Mouse (Mus musculus): ENCODE measurements around the gene Golph3.
"Not testable (repeated sequence)": the region's sequence is repeated elsewhere in the genome, so short reads cannot be mapped to it uniquely, and the experiment has no call there.

Golph3 gene

DNA sequence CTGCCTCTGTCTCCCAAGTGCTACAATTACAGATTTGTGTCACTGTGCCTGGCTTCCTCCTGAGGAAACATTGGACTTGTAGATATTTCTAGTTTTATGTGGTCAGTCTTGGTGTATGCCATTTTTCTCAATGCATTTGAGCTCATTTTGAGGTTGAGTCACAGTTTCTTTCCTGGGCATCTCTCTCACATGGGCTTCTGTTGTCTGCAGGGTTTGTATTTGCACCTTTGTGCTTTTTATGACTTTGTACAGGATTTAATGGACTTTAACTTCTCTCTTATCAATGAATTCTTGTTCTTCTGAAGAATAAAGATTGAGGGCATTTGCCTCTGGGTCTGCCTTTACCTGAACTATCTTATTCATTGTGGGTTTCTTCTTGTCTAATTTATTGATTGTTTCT lies 36.2 kb downstream of the Golph3 start:
- DNase-seq (ENCODE audit: low spot score), result no peak

DNA sequence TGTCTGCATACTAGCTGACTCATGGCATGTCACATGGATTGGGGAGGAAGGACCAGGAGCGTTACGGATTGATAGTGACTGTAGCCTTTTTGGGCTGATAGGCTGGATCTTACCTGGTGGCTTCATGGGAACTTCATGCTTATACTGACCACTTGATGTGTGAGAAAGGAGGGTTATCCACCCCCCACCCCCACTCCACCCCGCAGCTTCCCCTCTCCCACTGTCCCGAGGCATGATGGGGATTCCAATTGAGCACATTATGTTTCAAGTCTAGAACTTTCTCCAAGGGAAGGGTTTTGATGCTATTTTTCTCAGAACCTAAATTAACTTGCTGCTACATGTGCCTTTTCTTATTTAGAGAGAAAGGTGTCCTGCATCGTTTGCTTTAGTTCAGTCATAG lies 37.1 kb downstream of the Golph3 start:
- DNase-seq (ENCODE audit: low spot score), result no peak

DNA sequence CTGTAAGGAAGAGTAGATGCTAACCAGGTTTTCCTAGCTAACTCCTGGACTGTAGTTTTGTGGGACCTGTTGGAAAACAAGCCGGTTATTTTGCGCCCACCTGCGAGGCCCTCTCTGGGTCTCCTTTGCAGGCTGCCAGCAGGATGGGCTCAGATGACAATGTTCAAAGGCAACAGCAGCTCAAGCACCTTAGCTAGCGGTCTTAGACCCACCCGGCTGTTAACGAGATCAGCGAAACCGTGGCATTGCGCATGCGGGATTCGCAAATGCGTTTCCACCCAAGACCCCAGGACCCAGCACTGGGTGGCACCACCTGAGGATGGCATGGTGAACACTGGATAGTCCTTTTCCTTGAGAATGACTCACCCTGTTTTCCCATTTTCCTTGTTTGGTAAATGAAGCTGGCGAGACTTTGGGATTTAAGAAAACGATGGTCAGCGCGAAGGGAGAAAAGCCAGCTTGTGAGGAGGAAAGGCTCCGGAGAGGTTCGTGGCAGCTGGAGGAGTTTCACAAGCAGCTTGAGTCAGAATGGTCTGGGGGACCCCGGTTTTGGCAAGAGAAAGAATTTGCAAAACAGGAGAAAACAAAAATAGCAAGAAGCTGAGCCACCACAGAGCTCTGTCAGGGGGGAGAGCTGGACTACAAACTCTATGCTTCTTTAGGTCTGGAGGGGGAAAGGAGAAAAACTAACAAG lies 39.4 kb downstream of the Golph3 start:
- DNase-seq (ENCODE audit: low spot score), result no peak

DNA sequence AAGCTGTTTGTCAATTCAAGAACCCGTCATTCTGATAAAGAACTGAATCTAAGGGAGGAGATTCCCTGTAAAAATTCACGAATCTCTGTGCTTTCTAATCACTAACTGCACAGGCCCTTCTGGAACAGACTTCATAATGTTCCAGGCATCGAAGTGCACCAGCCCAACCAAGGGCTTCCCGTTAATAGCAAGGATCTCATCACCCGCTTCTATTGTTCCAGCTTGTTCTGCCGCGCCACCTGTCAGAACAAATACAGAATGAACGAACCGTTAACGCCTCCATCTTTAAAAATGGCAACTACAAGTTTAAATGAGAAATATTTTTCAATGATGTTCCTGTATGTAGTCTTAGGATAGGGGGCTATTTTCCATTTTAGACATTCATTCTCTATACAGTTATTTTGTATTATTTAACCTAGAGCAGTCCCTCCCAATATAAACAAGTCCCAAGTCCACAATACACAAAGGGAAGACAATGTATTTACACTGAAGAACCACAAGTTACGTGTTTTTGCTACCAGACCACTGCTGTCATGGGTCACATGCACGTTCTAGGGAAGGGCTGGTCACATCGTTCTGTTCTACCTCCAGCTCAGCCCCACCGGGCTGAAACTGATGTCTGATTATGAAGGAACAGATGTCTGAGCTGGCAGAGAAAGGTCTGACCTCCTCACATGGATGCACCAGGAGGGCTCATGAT lies 40.9 kb downstream of the Golph3 start:
- no peak for DNase-seq (ENCODE audit: low spot score)

DNA sequence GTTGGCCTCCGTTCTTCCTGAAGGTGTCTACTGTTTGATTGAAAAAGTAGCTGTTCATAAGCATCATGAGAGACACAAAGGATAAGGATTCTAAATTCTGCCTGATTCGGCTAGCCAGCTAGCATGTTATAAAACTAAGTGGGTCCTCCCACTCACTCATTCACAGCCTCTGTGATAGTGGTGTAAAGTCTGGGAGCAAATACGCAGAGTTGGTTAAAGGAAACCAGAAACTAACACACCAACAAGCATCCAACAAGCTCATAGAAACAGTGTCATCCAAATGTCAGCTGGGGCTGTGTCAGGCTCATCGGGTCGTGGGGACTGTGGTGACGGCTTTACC lies 41.4 kb downstream of the Golph3 start:
- DNase-seq (ENCODE audit: low spot score), result no peak

DNA sequence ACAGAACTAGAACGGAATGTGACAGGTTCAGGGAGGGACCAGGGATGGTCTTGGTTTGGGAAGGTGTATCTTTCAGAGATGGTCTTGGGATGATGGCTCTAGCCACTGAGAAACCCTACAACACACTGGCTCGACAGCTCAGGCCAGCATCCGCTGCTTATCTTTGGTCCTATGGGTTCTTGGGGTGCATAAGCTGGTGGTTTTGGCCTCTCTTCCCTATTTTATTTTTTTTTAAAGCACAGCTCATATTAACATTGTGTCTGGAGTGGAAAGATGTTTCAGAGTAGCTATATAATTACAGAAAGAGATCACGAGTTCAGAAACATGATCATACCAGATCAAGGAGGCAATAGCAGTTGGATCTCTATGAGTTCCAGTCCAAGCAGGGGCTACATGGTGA lies 42.8 kb downstream of the Golph3 start:
- DNase-seq (ENCODE audit: low spot score), result no peak

DNA sequence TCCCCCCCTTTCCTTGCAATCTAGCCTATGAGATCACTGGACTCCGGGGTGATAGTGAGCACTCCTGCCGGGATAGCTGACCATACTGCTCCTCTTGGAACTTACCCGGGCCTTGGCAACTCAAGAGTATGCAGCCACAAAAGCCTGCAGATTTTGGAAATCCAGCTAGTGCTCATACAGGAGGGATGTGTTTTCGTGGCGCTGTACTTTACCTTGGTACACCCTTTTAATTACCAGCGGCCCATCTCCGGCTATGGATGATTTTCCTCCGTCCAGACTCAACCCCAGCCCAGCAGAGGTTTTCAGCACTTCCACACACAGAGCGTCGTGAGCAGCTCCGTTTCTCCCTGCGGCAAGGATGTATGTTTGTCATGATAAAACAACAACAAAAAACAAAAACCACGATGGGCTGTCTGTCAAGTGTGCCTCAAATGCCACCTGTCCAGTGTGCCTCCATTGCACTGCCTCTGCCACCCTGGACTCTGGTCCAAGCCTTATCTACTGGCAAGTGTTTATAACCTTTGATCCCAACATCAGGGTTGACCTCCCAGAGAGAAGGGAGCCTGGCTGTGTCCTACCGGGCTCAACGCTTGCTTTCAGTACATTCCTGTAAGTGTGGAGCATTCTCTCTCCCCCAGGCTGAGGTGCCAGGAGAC lies 44.3 kb downstream of the Golph3 start:
- no peak for DNase-seq (ENCODE audit: low spot score)

DNA sequence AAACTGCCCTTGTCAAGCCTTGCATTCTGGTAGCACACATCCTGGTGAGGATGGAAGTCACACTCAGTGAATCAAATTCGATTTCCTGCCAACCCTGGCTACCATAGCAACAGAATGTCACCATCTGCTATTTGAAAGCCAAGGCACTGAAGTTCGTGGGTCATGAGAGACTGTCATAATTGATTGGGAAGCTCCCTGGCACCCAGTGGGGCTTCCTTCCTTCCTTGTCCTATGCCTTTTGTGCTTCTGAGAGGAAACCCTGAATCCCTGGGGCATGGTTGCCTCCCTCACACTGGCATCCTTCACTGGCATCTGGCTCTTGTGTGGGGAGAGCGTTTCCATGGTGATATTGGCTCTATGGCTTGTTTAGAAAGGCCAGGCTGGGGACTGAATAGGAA lies 44.8 kb downstream of the Golph3 start:
- DNase-seq (ENCODE audit: low spot score), result peak; percentile 66

DNA sequence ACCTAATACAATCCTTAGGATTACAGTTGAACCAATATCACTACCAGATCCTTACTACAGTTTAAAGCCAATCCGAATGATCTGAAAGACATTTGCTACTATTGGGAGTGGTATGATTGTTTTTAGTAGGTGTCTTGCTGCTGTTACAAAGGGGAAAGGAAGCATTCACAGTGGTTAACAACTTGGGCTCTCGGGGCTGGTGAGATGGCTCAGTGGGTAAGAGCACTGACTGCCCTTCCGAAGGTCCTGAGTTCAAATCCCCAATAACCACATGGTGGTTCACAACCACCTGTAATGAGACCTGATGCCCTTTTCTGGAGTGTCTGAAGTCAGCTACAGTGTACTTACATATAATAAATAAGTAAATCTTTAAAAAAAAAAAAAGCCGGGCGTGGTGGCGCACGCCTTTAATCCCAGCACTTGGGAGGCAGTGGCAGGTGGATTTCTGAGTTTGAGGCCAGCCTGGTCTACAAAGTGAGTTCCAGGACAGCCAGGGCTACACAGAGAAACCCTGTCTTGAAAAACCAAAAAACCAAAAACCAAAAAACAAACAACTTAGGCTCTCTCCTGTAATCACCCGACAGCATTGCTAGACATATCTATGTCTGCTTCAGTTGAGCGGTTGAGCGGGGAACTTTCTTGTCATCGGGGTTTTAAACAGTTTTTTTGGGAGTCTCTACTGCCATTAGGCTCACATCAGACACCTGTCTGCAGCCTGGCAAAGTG lies 45.5 kb downstream of the Golph3 start:
- DNase-seq (ENCODE audit: low spot score), result not testable (repeated sequence)

DNA sequence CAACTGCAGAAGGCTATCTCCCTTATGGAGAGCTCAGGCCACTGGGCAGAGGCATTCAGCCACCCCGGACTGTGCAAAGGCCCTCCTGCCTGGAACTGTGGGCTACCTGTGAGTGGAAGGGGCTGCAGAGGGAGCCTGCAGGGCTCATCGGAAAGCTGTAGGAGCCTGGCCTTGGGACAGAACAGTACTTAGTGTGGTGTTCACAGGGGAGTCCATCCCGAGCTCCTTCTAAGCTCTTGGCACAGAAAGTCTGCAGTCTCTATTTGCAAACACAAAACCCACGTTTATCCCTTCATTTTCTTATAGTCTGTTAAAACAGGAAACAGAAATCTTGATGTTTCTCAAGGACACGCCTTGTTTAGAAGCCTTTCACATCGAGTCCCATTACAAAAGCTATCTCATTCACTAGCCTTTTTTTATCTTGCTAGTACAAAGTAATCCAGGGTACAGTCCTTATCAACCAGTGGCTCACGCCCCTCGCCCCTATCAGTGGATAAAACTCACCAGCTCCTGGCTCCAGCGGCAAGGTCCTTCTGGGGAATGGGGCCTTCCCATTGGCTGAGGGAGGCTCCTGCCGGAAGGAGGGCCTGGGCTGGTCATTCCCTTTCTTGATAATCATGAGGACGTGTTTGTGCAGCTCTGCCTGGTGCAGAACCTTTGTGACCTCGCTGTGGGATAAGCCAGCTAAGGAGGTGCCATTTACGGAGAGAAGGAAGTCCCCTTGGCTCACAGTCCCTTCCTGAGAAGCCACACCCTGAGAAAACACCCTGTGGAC lies 46.2 kb downstream of the Golph3 start:
- peak; percentile 21 for DNase-seq (ENCODE audit: low spot score)

DNA sequence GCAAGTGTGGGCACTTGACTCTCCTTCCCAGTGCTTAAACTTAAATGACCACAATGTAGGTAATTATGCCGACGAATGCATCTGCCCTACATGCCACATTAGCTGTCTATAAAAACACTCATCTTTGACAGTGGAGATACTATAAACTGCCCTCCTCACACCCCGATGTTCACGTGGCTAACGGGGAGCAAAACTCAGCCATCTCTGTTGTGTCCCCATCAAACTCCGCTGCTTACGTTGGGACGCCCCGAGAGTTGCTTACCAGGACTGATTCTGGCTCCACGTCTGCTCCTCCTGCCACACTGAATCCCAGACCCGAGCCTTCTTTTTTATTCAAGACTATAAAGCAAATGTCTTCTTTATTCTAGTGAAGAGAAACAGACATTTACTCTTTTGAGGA lies 47.1 kb downstream of the Golph3 start:
- no peak for DNase-seq (ENCODE audit: low spot score)

DNA sequence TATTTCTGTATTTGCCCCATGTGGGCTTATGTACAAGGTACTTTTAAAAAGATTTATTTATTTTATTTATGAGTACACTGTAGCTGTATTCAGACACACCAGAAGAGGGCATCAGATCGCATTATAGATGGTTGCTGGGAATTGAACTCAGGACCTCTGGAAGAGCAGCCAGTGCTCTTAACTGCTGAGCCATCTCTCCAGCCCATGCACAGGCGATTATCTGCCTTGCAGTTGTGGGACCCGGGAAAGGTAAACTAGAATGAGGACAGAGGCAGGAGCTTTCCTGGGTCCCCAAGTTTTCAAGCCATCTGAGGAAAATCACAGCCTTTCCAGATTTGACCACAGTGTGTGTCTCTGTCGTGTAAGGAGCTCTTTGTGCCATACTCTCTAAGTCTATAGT lies 47.6 kb downstream of the Golph3 start:
- DNase-seq (ENCODE audit: low spot score), result no peak

DNA sequence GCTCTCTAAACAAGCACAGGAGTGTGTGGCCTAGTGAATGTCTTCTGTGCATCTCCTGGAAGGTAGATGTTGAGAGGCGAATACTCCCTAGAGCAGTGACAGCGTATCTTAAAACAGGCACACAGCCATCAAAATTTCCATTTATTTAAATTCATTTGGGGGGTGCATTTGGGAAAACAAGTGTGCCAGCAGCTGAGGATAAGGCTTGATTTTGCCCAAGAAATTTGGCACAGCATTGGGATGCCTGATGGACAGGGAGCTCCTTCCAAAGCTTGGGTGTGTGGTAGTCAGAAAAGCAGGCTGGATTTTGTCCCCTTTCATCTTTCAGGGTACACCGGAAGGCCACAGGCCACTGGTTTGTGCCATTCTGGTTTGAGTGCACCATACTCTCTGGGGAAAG lies 48.8 kb downstream of the Golph3 start:
- no peak for DNase-seq (ENCODE audit: low spot score)

DNA sequence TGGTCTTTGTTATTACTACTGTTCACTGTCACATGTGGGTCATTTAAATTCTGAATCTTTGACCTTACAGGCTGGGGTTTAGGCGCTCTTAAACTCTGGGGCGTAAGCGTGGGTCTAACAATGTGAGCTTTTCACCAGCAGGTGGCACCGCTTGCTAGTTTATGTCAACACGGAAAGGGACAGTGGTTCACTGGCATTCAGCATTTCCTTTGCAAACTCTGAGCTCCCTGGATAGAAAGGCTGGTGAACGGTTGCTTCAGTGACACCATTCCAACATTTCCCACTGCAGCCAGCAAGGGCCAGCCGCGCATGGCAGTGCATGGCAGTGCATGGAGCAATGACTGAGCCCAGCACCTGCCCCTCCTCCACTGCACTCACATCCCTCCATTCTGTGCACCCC lies 49.9 kb downstream of the Golph3 start:
- peak; percentile 92 for DNase-seq (ENCODE audit: low spot score)

DNA sequence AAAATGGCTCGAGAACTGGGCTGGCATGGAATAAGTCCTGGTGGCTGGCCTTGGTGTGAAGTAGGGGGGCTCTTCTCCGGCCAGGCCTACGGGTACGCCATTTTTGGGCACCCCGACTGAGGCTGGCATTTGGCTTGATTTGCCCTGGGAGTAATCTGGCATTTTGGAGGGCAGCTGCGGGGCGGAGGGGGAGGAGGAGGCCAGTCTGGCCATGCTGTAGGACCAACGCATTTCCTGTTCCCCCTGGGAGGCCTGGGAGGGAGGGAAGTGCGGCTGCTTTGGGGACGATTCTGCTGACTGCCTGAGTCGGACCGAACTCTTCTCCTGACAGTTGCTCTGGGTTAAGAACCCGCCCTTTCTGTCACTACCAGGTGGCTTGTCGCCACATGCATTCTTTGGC lies 52.2 kb downstream of the Golph3 start:
- DNase-seq (ENCODE audit: low spot score), result no peak

DNA sequence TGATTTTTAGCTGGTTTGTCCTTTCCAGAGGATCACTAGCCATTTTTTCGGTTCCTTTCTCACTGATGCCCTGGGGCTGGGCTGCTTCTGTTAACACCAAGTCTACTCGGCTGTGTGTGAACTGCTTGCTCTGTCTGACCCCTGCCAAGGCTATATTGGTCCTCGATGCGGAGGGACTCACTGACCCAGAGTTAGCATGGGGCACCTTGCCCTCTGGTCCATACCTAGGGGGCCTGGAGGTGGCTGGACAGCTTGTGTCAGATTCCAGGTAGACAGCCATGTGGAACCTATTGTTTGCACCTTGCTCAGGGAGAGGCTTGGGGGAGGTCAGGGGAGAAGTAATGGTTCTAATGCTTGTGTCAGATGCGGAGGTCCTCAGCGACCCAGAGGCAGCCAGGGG lies 52.7 kb downstream of the Golph3 start:
- no peak for DNase-seq (ENCODE audit: low spot score)

DNA sequence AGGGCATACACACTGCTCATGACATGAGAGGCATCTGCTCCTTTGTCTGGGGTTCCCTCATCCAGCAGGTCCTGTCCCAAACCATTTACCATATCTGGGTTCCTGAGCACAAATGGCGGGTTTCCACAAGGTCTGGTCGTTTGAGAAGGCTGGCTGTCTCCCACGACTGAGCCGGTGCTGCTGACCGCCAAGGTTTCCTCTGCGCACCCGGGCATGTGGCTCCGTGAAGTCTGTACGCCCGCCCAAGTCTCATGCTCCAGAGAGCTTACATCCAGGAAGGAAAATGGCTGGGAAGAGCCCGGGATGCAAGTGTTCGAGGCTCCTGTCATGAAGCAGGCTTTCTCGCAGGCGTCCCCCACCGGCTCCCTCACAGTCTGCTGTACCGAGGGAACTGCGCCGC lies 53.7 kb downstream of the Golph3 start:
- no peak for DNase-seq (ENCODE audit: low spot score)

DNA sequence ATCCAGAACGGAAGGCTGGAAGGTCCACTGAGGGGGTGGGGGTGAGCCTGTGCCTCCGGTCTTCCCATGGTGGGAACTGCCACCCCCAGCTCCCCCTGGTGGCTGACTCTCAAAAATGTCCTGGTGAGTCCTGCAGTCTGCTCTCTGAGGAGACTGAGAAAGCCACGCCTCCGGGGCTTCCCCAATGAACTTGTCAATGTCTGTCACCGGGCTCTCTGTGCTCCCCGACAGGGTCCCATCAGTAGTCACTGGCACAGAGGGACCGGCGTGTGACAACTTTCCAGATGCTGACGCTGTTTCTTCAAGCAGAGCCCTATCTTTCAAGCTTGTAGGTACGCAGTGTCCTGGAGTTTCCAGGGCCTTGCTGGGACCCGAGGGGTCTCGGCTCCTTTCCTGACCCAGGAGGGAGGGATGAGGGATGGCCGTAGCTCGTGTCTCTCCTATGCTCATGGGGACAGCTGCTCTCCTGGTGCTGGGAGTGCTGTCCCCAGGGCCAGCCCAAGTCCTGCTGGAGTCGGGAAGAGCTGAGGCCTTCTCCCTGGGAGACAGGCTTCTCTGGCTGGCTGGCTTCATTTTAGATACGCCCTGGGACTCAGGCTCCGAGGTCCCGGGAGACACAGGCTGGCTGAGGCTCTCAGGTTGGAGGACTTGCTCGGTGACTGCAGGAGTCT lies 54.5 kb downstream of the Golph3 start:
- DNase-seq (ENCODE audit: low spot score), result peak; percentile 91

DNA sequence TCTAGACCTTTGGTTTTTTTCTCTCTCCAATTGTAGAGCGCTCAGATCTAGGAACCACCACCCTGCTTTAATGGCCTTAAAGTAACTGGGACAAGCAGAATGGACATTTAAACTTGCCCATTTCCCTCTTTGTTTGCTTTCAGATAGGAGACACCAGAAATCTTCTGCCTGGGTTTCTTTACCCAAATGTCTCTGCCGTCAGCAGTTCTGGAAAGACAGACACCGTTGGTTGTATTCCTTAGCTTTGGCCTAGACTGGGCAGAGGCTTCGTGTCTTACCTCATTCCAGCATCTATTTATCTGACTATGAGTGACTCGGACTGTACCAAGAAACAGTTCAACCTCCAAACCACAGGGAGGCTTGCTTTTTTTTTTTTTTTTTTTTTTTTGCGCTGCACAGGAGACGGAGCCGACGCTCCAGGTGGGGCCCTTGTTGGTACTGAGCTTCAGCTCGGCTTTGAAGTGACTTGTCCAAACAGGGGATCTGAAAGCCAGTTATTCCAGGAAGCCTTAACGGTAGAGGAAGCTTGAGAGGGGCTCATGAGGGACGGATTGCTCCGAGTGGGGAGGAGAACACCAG lies 55.3 kb downstream of the Golph3 start:
- DNase-seq (ENCODE audit: low spot score), result no peak

DNA sequence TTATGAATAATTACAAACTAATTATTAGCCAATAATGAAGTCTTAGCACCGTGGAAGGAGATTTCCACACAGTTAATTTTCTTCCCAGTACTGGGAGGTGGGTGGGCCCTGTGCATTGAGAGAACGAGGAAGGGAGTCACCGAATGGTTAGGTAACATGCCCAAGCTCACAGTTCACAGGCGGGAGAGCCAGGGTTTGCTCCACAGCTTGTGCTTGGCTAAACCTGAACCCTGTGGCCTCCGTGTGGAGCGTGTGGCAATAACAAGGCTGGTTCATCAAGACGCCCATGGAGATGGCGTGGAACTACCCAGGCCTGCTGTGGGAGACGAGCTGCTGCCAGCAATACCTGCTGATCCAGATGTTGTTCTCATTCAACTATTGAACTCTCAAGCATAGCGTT lies 56.5 kb downstream of the Golph3 start:
- no peak for DNase-seq (ENCODE audit: low spot score)

DNA sequence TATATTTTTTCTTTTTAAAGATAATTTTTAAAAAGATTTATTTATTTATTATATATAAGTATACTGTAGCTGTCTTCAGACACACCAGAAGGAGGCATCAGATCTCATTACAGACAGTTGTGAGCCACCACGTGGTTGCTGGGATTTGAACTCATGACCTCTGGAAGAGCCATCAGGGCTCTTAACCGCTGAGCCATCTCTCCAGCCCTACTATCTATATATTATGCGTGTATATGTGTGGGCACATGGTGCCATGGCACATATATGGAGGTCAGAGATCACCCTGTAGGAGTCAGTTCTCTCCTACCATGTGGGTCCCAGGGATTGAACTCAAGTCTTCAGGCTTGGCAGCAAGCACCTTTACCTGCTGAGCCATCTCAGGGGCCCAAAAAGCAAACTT lies 58.8 kb downstream of the Golph3 start:
- no peak for DNase-seq (ENCODE audit: low spot score)
